Mouse (Mus musculus): ENCODE results near the gene Lipa. TPM values are rescaled to one million over a fixed set of nuclear protein-coding genes. Genes with fewer than 3 reads are reported as not detected.

The Lipa gene
- total RNA-seq, 2 experiments from 2014 or later, result 87.3 to 203 TPM

GRCm38 (mm10) chr19:34523106-34523725 lies 4.1 kb downstream of the Lipa start:
- no peak for DNase-seq

DNA sequence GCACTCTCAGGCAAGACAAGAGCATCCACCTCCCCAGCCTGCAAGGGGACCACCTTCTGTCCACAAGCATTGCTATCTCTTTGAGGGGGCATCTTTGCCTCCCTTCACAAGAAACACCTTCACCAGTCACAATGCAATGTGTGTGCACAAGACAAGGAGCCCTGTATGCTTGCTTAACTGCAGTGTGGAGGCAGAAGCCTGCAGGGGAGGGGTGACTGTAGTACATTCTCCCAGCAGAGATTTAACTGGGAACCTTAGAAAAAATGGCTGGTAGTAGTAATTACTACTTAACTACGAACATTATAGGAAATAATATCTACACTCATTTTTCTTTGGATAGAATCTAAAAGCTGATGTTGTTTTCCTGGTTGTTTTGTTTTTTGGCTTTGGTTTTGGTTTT lies 5.3 kb downstream of the Lipa start:
- DNase-seq, result no peak

- no peak for DNase-seq
Measured at GRCm38 (mm10) chr19:34521361-34521760, 5.9 kb downstream of the Lipa start.

DNA sequence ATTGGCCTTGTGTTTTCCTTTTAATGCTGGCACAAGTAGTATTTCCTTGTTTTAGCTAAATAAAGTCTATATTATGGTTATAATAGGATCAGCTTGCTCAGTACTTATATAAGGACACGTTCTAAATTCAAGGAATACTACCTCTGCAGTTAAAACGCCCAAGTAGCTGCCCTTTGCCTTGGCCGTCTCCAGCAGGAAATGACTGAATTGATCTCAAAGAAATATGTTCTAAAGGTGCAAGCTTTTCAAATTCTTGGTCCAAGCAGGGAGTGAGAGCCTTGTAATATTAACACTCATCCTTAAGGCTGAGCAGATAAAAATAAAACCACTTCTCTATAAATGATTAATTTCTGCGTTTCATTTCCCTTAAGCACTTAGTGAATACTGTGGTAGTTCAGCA lies 7.2 kb downstream of the Lipa start:
- DNase-seq, result no peak

GRCm38 (mm10) chr19:34519646-34520045 lies 7.6 kb downstream of the Lipa start:
- peak; percentile 58 to 61 for DNase-seq

DNA sequence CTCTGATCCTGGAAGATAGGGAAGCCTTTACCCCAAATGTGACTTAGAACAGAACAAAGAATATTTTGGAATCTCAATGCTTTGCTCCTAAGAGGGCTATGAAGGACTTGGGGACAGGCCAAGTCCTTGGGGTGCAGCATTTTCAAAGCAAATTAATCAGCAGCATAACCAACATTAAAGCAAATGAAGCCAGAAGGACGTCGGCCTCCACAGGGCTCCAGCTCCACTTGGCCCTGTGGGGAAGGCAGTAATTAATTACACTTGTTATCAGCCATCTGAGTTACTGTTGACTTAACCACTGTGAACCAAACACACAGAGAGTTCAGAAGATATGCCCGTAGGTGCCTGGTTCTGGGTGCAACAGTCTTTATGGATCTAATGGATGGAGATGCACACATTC lies 8.5 kb downstream of the Lipa start:
- peak; percentile 68 to 70 for DNase-seq

DNA sequence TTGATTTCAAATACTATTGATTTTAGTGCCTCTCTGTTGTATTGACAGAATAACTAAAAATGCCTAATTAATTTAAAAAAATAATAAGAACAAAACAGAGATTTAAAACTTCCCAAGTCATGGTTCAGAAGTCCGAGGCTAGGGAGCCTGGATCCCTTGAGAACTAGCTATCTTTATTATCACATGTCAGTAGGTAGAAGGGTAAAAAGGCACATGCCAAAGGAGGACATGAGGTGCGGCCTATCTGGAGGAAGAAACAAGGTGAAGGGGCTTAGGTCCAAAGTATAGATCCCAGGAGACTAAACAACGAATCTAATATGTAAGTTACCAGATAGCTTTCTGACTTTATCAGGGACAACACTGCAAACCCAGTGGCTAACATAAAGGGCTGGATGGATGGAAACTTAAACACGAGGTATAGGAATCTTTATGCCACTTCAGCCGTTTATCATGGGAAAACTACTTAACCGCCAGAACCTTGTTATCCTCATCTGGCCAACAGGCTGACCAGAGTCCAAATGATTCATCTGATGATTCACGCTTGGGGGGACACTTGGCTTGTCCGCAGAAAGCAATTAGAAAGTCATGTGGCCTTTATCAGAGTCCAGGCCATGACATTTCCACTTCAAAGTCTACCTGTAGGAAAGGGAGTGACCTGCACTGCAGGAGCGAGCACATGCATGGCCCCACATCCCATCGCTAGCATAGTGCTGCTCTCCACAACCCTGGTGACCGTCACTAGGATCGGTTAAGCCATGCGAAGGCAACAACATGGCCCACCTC lies 9.3 kb downstream of the Lipa start:
- DNase-seq, result peak; percentile 74 to 78

DNA sequence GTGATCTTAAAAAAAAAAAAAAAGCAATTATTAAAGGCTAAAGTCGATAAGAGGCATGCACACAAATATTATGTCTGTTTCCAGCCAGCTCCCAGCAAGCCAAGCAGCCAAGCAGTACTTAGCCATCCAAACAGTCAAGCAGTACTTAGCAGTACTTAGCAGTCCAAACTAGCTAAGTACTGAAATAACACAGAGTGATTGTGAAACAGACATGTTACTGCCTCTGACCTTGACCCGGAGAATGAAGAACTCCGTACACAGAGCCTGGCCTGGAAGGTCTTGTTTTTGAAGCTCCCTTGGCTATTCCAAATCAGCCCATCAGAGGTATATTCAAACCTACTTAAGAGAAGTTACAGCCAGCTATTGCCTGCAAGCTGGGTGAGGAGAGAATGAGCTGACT lies 10.1 kb downstream of the Lipa start:
- peak in 1 of 2 experiments; percentile 52 for DNase-seq

DNA sequence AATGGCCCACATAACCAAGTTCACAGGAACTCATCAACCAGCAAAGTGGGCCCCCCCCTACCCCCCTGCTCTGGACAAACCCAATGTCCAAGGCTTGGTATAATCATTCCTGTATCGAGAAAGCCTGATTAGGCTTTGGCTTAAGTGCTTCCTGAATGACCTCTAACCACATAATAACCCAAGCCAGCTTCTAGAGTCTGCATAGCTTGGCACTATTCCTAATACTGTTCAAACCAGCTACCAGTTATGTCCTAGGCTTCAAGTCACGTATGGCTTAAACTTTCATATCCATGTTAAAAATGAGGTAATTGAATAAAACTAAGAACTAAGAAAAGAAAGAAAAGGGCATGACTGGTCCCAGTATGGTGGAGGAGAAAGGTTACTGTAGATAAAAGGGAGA lies 10.9 kb downstream of the Lipa start:
- no peak for DNase-seq

DNA sequence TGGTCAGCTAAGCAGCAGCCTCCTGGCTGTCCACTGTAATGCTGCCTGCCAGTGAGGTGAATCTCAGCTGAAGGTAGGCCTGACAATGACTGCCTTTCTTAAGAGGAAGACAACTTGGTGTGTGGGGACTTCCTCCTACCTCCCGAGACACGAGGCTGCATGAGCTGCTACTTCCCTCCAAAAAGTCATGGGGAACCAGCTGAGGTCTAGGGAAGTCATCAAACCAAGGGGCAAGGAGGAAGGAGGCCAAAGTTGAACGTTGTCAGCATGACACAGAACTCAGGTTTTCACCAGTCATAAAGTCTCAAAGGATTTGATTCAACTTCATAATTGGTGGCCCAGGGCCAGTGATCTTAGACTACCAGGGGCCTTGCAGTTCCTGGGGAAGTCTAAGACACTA lies 11.6 kb downstream of the Lipa start:
- no peak for DNase-seq

- peak in 1 of 2 experiments; percentile 32 for DNase-seq
Measured at GRCm38 (mm10) chr19:34511528-34511927, 15.7 kb downstream of the Lipa start.

GRCm38 (mm10) chr19:34510717-34511116 lies 16.6 kb downstream of the Lipa start:
- no peak for DNase-seq

DNA sequence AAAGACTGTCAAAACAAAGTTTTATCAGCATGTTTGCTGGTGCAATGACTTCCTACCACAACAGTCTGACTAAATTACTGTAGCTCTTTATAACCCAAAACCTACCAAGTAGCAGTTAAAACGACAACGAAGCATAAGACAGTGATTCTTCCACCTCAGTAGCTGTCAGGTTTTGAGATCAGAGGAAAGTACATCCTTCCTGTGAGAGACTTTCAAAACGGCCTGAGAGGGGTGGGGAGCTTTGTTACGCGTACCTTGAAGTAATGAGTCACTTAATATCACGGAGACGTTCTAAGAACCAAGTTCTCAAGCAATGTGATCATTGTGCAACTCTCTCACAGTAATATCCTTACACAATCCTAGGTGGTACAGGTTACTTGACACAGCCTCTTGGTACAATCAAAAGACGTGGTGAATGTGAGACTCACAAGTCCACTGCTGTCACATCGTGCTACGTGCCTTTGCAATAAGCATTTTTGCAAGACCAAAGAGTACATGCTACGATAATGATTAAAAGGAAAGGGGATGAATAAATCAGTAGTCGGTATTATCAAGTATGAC lies 22.0 kb downstream of the Lipa start:
- no peak for DNase-seq

GRCm38 (mm10) chr19:34500763-34501162 lies 26.5 kb downstream of the Lipa start:
- DNase-seq, result peak; percentile 80 to 84

DNA sequence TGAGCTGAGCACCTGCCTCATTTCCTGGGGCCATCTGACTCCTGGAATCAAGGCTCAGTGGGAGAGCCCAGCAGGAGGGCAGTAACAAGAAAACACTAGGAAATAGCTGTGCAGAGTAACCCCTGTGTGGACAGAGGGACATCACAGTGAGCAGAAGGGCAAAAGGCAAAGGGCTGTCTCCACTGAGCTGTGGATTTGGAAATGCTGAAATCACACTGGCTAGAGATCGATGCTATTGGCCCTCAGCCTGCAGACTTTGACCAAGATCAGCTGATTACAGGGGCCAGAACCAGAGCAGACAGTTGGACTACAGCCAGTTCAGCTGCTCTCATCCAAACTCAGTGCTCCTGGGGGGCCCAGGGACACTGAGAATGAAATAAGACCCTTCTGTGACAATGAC lies 30.9 kb downstream of the Lipa start:
- DNase-seq, result no peak

DNA sequence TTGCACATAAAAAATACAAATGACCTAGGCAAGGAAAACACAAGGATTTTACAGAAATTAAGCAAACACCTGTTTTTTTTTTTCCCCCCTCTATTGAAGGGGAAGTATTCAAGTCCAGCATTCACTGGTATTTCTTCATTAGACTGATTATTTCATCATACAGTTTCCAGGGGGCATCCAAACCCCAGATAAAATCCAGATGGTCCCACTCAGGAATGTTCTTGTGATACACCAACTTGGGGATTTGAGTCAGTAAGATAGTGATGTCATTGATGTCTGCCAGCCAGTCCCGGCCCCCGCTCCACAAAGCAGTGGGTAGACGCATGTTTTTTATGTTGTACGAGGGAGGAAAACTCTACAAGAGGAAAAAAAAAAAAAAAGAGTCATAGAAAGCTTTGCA lies 33.4 kb downstream of the Lipa start:
- no peak for DNase-seq

DNA sequence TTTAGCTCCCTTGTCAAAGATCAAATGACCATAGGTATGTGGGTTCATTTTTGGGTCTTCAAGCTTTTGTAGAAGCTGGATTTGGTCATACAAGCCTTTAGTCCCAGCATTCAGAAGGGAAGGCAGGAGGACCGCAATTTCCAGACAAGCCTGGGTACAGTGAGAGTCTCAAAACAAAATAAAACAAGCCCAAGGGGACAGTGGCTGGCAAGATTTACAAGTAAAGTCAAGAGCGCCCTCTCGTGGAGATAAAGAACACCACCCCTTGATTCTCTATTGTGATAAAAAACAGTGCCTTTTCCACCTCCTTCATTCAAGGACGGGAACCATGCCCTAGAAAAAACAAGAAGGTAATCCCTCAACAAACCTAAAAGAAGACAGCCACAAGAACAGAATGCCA lies 43.7 kb downstream of the Lipa start:
- DNase-seq, result peak; percentile 50 to 69

- DNase-seq, result peak; percentile 37 to 66
Measured at GRCm38 (mm10) chr19:34474991-34475971, 52.0 kb downstream of the Lipa start, which contains the start of gene Ch25h. Gene Ch25h, minus strand, starts transcription at chr19:34475164.

- peak; percentile 20 to 22 for DNase-seq
Measured at GRCm38 (mm10) chr19:34474228-34474990, 52.9 kb downstream of the Lipa start.

DNA sequence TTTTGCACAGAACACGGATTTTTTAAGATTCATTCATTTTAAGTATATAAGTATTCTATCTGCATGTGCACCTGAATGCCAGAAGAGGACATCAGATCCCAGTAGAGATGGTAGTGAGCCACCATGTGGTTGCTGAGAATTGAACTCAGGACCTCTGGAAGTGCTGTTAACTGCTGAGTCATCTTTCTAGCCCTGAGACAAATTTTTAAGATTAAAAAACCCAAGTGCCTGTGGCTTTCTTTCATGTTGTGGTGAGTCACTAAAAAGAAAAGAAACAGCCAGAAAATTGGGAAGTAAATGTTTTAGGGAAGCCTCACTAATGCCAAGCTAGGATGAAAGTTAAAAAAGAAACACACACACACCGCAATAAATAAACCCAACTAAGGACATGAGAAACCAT lies 55.6 kb downstream of the Lipa start:
- DNase-seq, result no peak

GRCm38 (mm10) chr19:34468794-34469193 lies 58.5 kb downstream of the Lipa start:
- DNase-seq, result no peak

All from adrenal gland, postnatal 36 days (tissue).